Mouse (Mus musculus): ENCODE measurements around the gene Abl1. TPM values are rescaled to one million over a fixed set of nuclear protein-coding genes. Genes with fewer than 3 reads are reported as not detected.

Abl1 gene
- polyA plus RNA-seq, 1 experiment from 2014 or later, result 28.9 TPM

GRCm38 (mm10) chr2:31803480-31803879 lies 115.3 kb downstream of the Abl1 start:
- H3K36me3 ChIP-seq (ENCODE audit: control insufficient read depth, insufficient read depth, low read length), result peaks cover 72% of the 10 kb centered on the region
- peaks cover 0 to 6% of the 10 kb centered on the region in 2 experiments; a peak in 2 of 4 replicates for H3K4me1 ChIP-seq (ENCODE audit: control insufficient read depth in 2 of 2, insufficient read depth in 2 of 2, low read length in 2 of 2)
- no peaks in the 10 kb centered on the region for H3K9me3 ChIP-seq (ENCODE audit: control insufficient read depth, low read length)
- 81% methylated on average over 14 of the region's 14 CpGs for WGBS
- no peak overlapping the region for H3K27ac ChIP-seq (replicated peaks in 1 of 2; ENCODE audit: control insufficient read depth in 1 of 2, insufficient read depth in 1 of 2, low read depth in 2 of 2, low read length in 2 of 2)
- H3K4me3 ChIP-seq (ENCODE audit: control insufficient read depth in 1 of 2, insufficient read depth in 1 of 2, low read depth in 1 of 2, low read length in 2 of 2), result no peak overlapping the region
- no peak overlapping the region for H3K9ac ChIP-seq (ENCODE audit: low read length)
- no peaks in the 10 kb centered on the region for H3K27me3 ChIP-seq (ENCODE audit: control insufficient read depth, insufficient read depth, low read length)
- no peak for ATAC-seq (ENCODE audit: insufficient number of reproducible peaks, insufficient read depth, low FRiP score, low read depth)
- H3K4me2 ChIP-seq (ENCODE audit: low read length), result no peak overlapping the region

GRCm38 (mm10) chr2:31806639-31807382 lies 118.6 kb downstream of the Abl1 start:
- WGBS, result 58% methylated on average over 9 of the region's 9 CpGs
- ATAC-seq (ENCODE audit: insufficient number of reproducible peaks, insufficient read depth, low FRiP score, low read depth), result no peak
- Histone ChIP-seq H3K4me1 (ENCODE audit: control insufficient read depth in 2 of 2, insufficient read depth in 2 of 2, low read length in 2 of 2) (peaks cover 0 to 6% of the 10 kb centered on the region in 2 experiments; a peak in 2 of 4 replicates), H3K27ac (replicated peaks in 1 of 2; ENCODE audit: control insufficient read depth in 1 of 2, insufficient read depth in 1 of 2, low read depth in 2 of 2, low read length in 2 of 2) (no peak overlapping the region), H3K9ac (ENCODE audit: low read length) (no peak overlapping the region), H3K36me3 (ENCODE audit: control insufficient read depth, insufficient read depth, low read length) (peaks cover 39% of the 10 kb centered on the region), H3K4me2 (ENCODE audit: low read length) (no peak overlapping the region), H3K9me3 (ENCODE audit: control insufficient read depth, low read length) (no peaks in the 10 kb centered on the region), H3K4me3 (ENCODE audit: control insufficient read depth in 1 of 2, insufficient read depth in 1 of 2, low read depth in 1 of 2, low read length in 2 of 2) (no peak overlapping the region), H3K27me3 (ENCODE audit: control insufficient read depth, insufficient read depth, low read length) (peaks cover 9% of the 10 kb centered on the region; the same call in 1 of the 2 replicates)

GRCm38 (mm10) chr2:31808410-31809357 lies 120.5 kb downstream of the Abl1 start:
- H3K36me3 ChIP-seq (ENCODE audit: control insufficient read depth, insufficient read depth, low read length), result peaks cover 20% of the 10 kb centered on the region
- no peaks in the 10 kb centered on the region for H3K9me3 ChIP-seq (ENCODE audit: control insufficient read depth, low read length)
- H3K27me3 ChIP-seq (ENCODE audit: control insufficient read depth, insufficient read depth, low read length), result peaks cover 9% of the 10 kb centered on the region; the same call in 1 of the 2 replicates
- no peak for ATAC-seq (ENCODE audit: insufficient number of reproducible peaks, insufficient read depth, low FRiP score, low read depth)
- H3K4me3 ChIP-seq (ENCODE audit: control insufficient read depth in 1 of 2, insufficient read depth in 1 of 2, low read depth in 1 of 2, low read length in 2 of 2), result no peak overlapping the region
- peaks cover 0 to 6% of the 10 kb centered on the region in 2 experiments; a peak in 2 of 4 replicates for H3K4me1 ChIP-seq (ENCODE audit: control insufficient read depth in 2 of 2, insufficient read depth in 2 of 2, low read length in 2 of 2)
- no peak overlapping the region for H3K9ac ChIP-seq (ENCODE audit: low read length)
- no peak overlapping the region for H3K27ac ChIP-seq (replicated peaks in 1 of 2; ENCODE audit: control insufficient read depth in 1 of 2, insufficient read depth in 1 of 2, low read depth in 2 of 2, low read length in 2 of 2)
- no peak overlapping the region for H3K4me2 ChIP-seq (ENCODE audit: low read length)
- WGBS, result 34% methylated on average over 28 of the region's 28 CpGs

GRCm38 (mm10) chr2:31809358-31809740 lies 121.2 kb downstream of the Abl1 start:
- WGBS, result 45% methylated on average over 2 of the region's 2 CpGs
- Histone ChIP-seq H3K27ac (replicated peaks in 1 of 2; ENCODE audit: control insufficient read depth in 1 of 2, insufficient read depth in 1 of 2, low read depth in 2 of 2, low read length in 2 of 2) (no peak overlapping the region), H3K9ac (ENCODE audit: low read length) (no peak overlapping the region), H3K27me3 (ENCODE audit: control insufficient read depth, insufficient read depth, low read length) (peaks cover 10% of the 10 kb centered on the region; the same call in 1 of the 2 replicates), H3K4me1 (ENCODE audit: control insufficient read depth in 2 of 2, insufficient read depth in 2 of 2, low read length in 2 of 2) (peaks cover 0 to 6% of the 10 kb centered on the region in 2 experiments; a peak in 2 of 4 replicates), H3K36me3 (ENCODE audit: control insufficient read depth, insufficient read depth, low read length) (peaks cover 14% of the 10 kb centered on the region), H3K9me3 (ENCODE audit: control insufficient read depth, low read length) (no peaks in the 10 kb centered on the region), H3K4me2 (ENCODE audit: low read length) (no peak overlapping the region), H3K4me3 (ENCODE audit: control insufficient read depth in 1 of 2, insufficient read depth in 1 of 2, low read depth in 1 of 2, low read length in 2 of 2) (no peak overlapping the region)
- ATAC-seq (ENCODE audit: insufficient number of reproducible peaks, insufficient read depth, low FRiP score, low read depth), result no peak

- Histone ChIP-seq H3K4me2 (ENCODE audit: low read length) (no peak within 1 kb of the TSS), H3K9ac (ENCODE audit: low read length) (no peak within 1 kb of the TSS; the same call in 1 of the 2 replicates), H3K27ac (replicated peaks in 1 of 2; ENCODE audit: control insufficient read depth in 1 of 2, insufficient read depth in 1 of 2, low read depth in 2 of 2, low read length in 2 of 2) (no peak within 1 kb of the TSS), H3K36me3 (ENCODE audit: control insufficient read depth, insufficient read depth, low read length) (0 out of 2 replicates have a peak, but pooled peaks cover 4% of the 10 kb centered on the region), H3K9me3 (ENCODE audit: control insufficient read depth, low read length) (no peaks in the 10 kb centered on the region), H3K4me3 (ENCODE audit: control insufficient read depth in 1 of 2, insufficient read depth in 1 of 2, low read depth in 1 of 2, low read length in 2 of 2) (no peak within 1 kb of the TSS), H3K27me3 (ENCODE audit: control insufficient read depth, insufficient read depth, low read length) (peaks cover 19% of the 10 kb centered on the region), H3K4me1 (ENCODE audit: control insufficient read depth in 2 of 2, insufficient read depth in 2 of 2, low read length in 2 of 2) (peaks cover 0 to 6% of the 10 kb centered on the region in 2 experiments; a peak in 2 of 4 replicates)
- ATAC-seq (ENCODE audit: insufficient number of reproducible peaks, insufficient read depth, low FRiP score, low read depth), result no peak
- 41% methylated on average over 12 of the region's 12 CpGs for WGBS
Observed at GRCm38 (mm10) chr2:31810444-31810843, 122.3 kb downstream of the Abl1 start, which contains the start of gene Qrfp. Gene Qrfp (minus strand): TSS chr2:31810580.

- H3K9me3 ChIP-seq (ENCODE audit: control insufficient read depth, low read length), result no peaks in the 10 kb centered on the region
- no peak overlapping the region for H3K4me3 ChIP-seq (ENCODE audit: control insufficient read depth in 1 of 2, insufficient read depth in 1 of 2, low read depth in 1 of 2, low read length in 2 of 2)
- H3K36me3 ChIP-seq (ENCODE audit: control insufficient read depth, insufficient read depth, low read length), result no peaks in the 10 kb centered on the region
- H3K4me2 ChIP-seq (ENCODE audit: low read length), result no peak overlapping the region
- no peaks in the 10 kb centered on the region; a peak in 1 of 4 replicates for H3K4me1 ChIP-seq (ENCODE audit: control insufficient read depth in 2 of 2, insufficient read depth in 2 of 2, low read length in 2 of 2)
- 79% methylated on average over 14 of the region's 14 CpGs for WGBS
- no peak overlapping the region for H3K9ac ChIP-seq (ENCODE audit: low read length)
- H3K27me3 ChIP-seq (ENCODE audit: control insufficient read depth, insufficient read depth, low read length), result peaks cover 22% of the 10 kb centered on the region
- no peak overlapping the region for H3K27ac ChIP-seq (replicated peaks in 1 of 2; ENCODE audit: control insufficient read depth in 1 of 2, insufficient read depth in 1 of 2, low read depth in 2 of 2, low read length in 2 of 2)
- ATAC-seq (ENCODE audit: insufficient number of reproducible peaks, insufficient read depth, low FRiP score, low read depth), result no peak
Observed at GRCm38 (mm10) chr2:31811086-31811958, 123.1 kb downstream of the Abl1 start.

GRCm38 (mm10) chr2:31813641-31814040 lies 125.5 kb downstream of the Abl1 start:
- Histone ChIP-seq H3K27ac (replicated peaks in 1 of 2; ENCODE audit: control insufficient read depth in 1 of 2, insufficient read depth in 1 of 2, low read depth in 2 of 2, low read length in 2 of 2) (no peak overlapping the region), H3K27me3 (ENCODE audit: control insufficient read depth, insufficient read depth, low read length) (peaks cover 22% of the 10 kb centered on the region), H3K4me2 (ENCODE audit: low read length) (no peak overlapping the region), H3K36me3 (ENCODE audit: control insufficient read depth, insufficient read depth, low read length) (no peaks in the 10 kb centered on the region), H3K4me1 (ENCODE audit: control insufficient read depth in 2 of 2, insufficient read depth in 2 of 2, low read length in 2 of 2) (no peaks in the 10 kb centered on the region; a peak in 1 of 4 replicates), H3K9me3 (ENCODE audit: control insufficient read depth, low read length) (no peaks in the 10 kb centered on the region), H3K4me3 (ENCODE audit: control insufficient read depth in 1 of 2, insufficient read depth in 1 of 2, low read depth in 1 of 2, low read length in 2 of 2) (no peak overlapping the region), H3K9ac (ENCODE audit: low read length) (no peak overlapping the region)
- no peak for ATAC-seq (ENCODE audit: insufficient number of reproducible peaks, insufficient read depth, low FRiP score, low read depth)
- WGBS, result 69% methylated on average over 4 of the region's 4 CpGs

All from heart, embryonic 14.5 days (tissue).